Mouse (Mus musculus) G1E (cell line): ENCODE measurements around the gene Ank3.

Experiments
- CTCF ChIP-seq: IDR thresholded peaks from 2 replicates; pipeline ENCODE4 v1.5.1; 2012; ENCODE audit warnings: low read depth, low read length, inconsistent platforms, mixed read lengths
- GATA1 ChIP-seq: IDR thresholded peaks from 2 replicates; pipeline ENCODE4 v1.6.1; 2012; ENCODE audit warnings: borderline replicate concordance, low read length, inconsistent platforms, mixed read lengths

GRCm38 (mm10) chr10:69899788-69900187, 501.2 kb downstream of the Ank3 start:
- TF ChIP-seq CTCF = no peak
- TF ChIP-seq GATA1 = no peak
